Mouse (Mus musculus) liver, embryonic 16.5 days (tissue): ENCODE data around the gene Tmem252. TPM values are rescaled to one million over a fixed set of nuclear protein-coding genes. Genes with fewer than 3 reads are reported as not detected.

Experiments used
- polyA plus RNA-seq: library from polyadenylated mRNA; unstranded; fragments of >200 nt; fragmentation: Nextera tagmentation; extraction: Ambion mirVana; gene quantifications from 2 replicates; pipeline ENCODE4 v1.2.1, GENCODE M21; 2015

Gene Tmem252
- polyA plus RNA-seq, 1 experiment from 2014 or later, result 0.20 TPM

Other genes starting within 250 kb of the Tmem252 start
- gene Fam122a, start 196.7 kb upstream of the Tmem252 start, polyA plus RNA-seq, result 20.3 and 20.5 TPM in 2 replicates
- gene Pip5k1b, start 118.1 kb upstream of the Tmem252 start, polyA plus RNA-seq, result 8.3 and 8.7 TPM in 2 replicates
- gene Pgm5, start 187.8 kb downstream of the Tmem252 start, polyA plus RNA-seq, result 0.06 and 0.14 TPM in 2 replicates
- gene Gm10053, start 201.7 kb downstream of the Tmem252 start, polyA plus RNA-seq, result 115 and 126 TPM in 2 replicates
- 0.08 TPM in 1 of 2 replicates, not detected in the other for gene Foxd4, start 227.2 kb downstream of the Tmem252 start, polyA plus RNA-seq